Mouse (Mus musculus): ENCODE results near the gene Pcca. TPM values are rescaled to one million over a fixed set of nuclear protein-coding genes. Genes with fewer than 3 reads are reported as not detected.
A peak's percentile ranks its signal among the peaks of the same experiment; 100 is the strongest.
"Not testable (repeated sequence)": the region's sequence is repeated elsewhere in the genome, so short reads cannot be mapped to it uniquely, and the experiment has no call there.

The Pcca gene
- polyA plus RNA-seq, 1 experiment from 2014 or later: 26.4 TPM

DNA sequence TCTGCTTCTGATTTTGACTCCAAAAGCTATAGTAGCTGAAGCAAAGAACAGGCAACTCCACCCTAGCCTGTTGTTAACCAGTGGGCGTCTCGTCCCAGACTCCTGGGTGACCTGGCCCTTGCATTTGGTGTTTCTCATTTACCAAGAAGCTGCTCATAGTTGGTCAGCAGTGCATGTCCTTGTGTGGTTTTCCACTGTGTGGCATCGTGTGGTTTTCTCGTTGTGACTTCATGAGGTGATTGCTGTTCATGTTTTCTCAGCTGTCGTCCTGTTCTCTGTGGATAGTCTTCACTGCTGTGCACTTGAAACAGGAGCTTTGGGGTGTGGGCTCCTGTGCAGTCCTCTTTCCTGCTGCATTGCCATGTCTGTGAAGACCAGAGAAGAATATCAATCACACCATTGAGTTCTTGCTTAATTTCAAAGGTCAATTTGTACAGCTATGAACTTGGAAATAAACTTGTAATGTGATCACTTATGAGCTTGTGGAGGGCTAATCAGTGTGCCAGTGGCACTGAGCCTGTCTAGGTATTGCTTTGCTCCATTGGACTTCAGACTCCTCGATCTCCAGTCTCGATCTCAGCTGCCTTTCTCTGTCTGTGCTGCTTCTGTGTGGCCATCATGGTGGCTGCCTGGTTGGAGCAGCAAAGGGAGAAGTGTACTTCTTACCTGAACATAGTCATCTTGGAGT lies 40.1 kb downstream of the Pcca start:
- WGBS: 84% methylated on average over 7 of the region's 7 CpGs
- H3K9ac ChIP-seq: no peak overlapping the region
- H3K27ac ChIP-seq: no peak overlapping the region
- no peak for ATAC-seq (replicated peaks; ENCODE audit: insufficient number of reproducible peaks, insufficient read depth, low FRiP score, low read depth)
- no peak overlapping the region for H3K4me3 ChIP-seq
- H3K36me3 ChIP-seq: no peaks in the 10 kb centered on the region; the same call in 1 of the 2 replicates
- no peak overlapping the region for H3K4me2 ChIP-seq
- no peaks in the 10 kb centered on the region for H3K27me3 ChIP-seq
- H3K4me1 ChIP-seq (replicated peaks): no peaks in the 10 kb centered on the region
- H3K9me3 ChIP-seq (replicated peaks): no peaks in the 10 kb centered on the region

DNA sequence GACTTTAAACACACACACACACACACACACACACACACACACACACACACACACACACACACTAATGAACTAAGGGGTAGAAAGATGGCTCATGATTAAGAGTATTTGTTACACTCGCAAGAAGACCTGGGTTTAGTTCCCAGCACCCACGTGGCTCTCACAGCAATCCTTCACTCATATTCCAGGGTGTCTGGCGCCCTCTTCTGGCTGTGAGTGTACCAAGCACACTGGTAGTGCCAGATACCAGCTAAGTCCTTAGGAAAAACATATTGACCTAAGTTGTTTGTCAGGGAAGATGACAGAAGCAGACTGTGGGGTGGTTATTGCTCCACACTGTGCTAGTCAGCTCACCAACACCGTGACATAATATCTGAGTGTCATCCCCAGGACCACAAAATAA lies 43.7 kb downstream of the Pcca start:
- H3K4me2 ChIP-seq: no peak overlapping the region
- no peaks in the 10 kb centered on the region; the same call in 1 of the 2 replicates for H3K36me3 ChIP-seq
- 83% methylated on average over 4 of the region's 4 CpGs for WGBS
- no peak overlapping the region for H3K9ac ChIP-seq
- H3K4me1 ChIP-seq (replicated peaks): no peaks in the 10 kb centered on the region
- H3K9me3 ChIP-seq (replicated peaks): no peaks in the 10 kb centered on the region
- H3K27me3 ChIP-seq: no peaks in the 10 kb centered on the region
- no peak overlapping the region for H3K27ac ChIP-seq
- no peak for ATAC-seq (replicated peaks; ENCODE audit: insufficient number of reproducible peaks, insufficient read depth, low FRiP score, low read depth)
- H3K4me3 ChIP-seq: no peak overlapping the region

DNA sequence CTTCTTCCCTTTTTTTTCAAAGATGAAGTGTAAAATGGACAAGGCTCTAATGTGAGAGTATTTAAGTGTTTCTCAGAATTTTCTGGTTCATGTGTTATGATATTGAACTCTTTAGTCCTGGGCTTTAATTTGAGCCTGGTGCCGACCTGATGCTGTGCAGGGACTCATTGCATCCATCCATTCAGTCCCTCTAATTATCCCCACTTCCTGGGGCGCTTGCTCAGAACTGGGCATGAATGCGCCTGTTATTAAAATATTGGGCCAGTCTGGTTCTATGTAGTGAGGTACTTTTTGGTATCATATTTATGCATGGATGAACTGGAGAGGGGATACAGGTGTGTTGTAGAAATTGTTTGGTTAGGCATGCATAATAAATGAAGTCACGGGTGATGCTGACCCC lies 47.9 kb downstream of the Pcca start:
- 87% methylated on average over 4 of the region's 4 CpGs for WGBS
- no peak overlapping the region for H3K4me2 ChIP-seq
- H3K9ac ChIP-seq: no peak overlapping the region
- H3K9me3 ChIP-seq (replicated peaks): no peaks in the 10 kb centered on the region
- H3K4me3 ChIP-seq: no peak overlapping the region
- no peak for ATAC-seq (replicated peaks; ENCODE audit: insufficient number of reproducible peaks, insufficient read depth, low FRiP score, low read depth)
- H3K27me3 ChIP-seq: no peaks in the 10 kb centered on the region
- no peaks in the 10 kb centered on the region; the same call in 1 of the 2 replicates for H3K36me3 ChIP-seq
- no peak overlapping the region for H3K27ac ChIP-seq
- no peaks in the 10 kb centered on the region for H3K4me1 ChIP-seq (replicated peaks)

GRCm38 (mm10) chr14:122582491-122583077 lies 48.5 kb downstream of the Pcca start:
- no peaks in the 10 kb centered on the region; the same call in 1 of the 2 replicates for H3K36me3 ChIP-seq
- no peaks in the 10 kb centered on the region for H3K9me3 ChIP-seq (replicated peaks)
- 78% methylated on average over 7 of the region's 7 CpGs for WGBS
- no peak overlapping the region for H3K4me3 ChIP-seq
- no peak overlapping the region for H3K9ac ChIP-seq
- no peaks in the 10 kb centered on the region for H3K27me3 ChIP-seq
- ATAC-seq (replicated peaks; ENCODE audit: insufficient number of reproducible peaks, insufficient read depth, low FRiP score, low read depth): no peak
- H3K27ac ChIP-seq: no peak overlapping the region
- no peak overlapping the region for H3K4me2 ChIP-seq
- no peaks in the 10 kb centered on the region for H3K4me1 ChIP-seq (replicated peaks)

GRCm38 (mm10) chr14:122584087-122584486 lies 50.0 kb downstream of the Pcca start:
- not testable (repeated sequence) for H3K4me3 ChIP-seq; ATAC-seq (replicated peaks; ENCODE audit: insufficient number of reproducible peaks, insufficient read depth, low FRiP score, low read depth); H3K36me3 ChIP-seq; H3K27me3 ChIP-seq; H3K9me3 ChIP-seq (replicated peaks); H3K4me2 ChIP-seq; H3K27ac ChIP-seq; H3K9ac ChIP-seq; H3K4me1 ChIP-seq (replicated peaks)
- 80% methylated on average over 2 of the region's 2 CpGs for WGBS

GRCm38 (mm10) chr14:122586942-122587341 lies 52.8 kb downstream of the Pcca start:
- Histone ChIP-seq H3K27me3 (no peaks in the 10 kb centered on the region), H3K27ac (no peak overlapping the region), H3K4me2 (no peak overlapping the region), H3K4me3 (no peak overlapping the region), H3K9ac (no peak overlapping the region), H3K36me3 (no peaks in the 10 kb centered on the region), H3K9me3 (replicated peaks) (no peaks in the 10 kb centered on the region), H3K4me1 (replicated peaks) (no peaks in the 10 kb centered on the region)
- peak; percentile 69; the same call in 1 of the 2 replicates for ATAC-seq (replicated peaks; ENCODE audit: insufficient number of reproducible peaks, insufficient read depth, low FRiP score, low read depth)
- 59% methylated on average over 4 of the region's 4 CpGs for WGBS

DNA sequence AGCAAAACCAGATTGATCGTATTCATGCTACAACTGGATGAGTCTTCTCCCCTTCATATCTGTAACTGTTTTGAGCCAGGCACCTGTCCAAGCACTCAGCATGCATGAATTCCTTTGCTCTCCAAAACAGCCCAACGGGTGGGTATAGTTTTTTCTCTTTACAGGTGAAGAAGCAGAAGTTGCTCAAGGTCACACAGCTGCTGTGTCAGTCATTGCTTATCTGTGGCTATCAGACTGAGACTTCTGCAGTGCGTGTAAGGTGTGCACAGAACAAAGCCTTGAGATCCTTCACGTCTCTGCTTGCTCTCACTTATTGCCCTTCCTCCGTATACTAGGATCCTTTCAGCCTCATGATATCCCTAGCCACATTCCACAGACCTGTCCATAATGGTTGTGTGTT lies 63.4 kb downstream of the Pcca start:
- 66% methylated on average over 5 of the region's 5 CpGs for WGBS
- H3K4me3 ChIP-seq: no peak overlapping the region
- no peaks in the 10 kb centered on the region for H3K36me3 ChIP-seq
- no peaks in the 10 kb centered on the region for H3K27me3 ChIP-seq
- H3K9me3 ChIP-seq (replicated peaks): no peaks in the 10 kb centered on the region
- H3K4me2 ChIP-seq: no peak overlapping the region
- ATAC-seq (replicated peaks; ENCODE audit: insufficient number of reproducible peaks, insufficient read depth, low FRiP score, low read depth): no peak
- no peak overlapping the region for H3K27ac ChIP-seq
- H3K9ac ChIP-seq: no peak overlapping the region
- H3K4me1 ChIP-seq (replicated peaks): no peaks in the 10 kb centered on the region

GRCm38 (mm10) chr14:122598802-122599201 lies 64.7 kb downstream of the Pcca start:
- H3K36me3 ChIP-seq: no peaks in the 10 kb centered on the region
- H3K4me1 ChIP-seq (replicated peaks): no peaks in the 10 kb centered on the region
- no peak overlapping the region for H3K9ac ChIP-seq
- no peak overlapping the region for H3K4me3 ChIP-seq
- no peaks in the 10 kb centered on the region for H3K9me3 ChIP-seq (replicated peaks)
- ATAC-seq (replicated peaks; ENCODE audit: insufficient number of reproducible peaks, insufficient read depth, low FRiP score, low read depth): no peak
- H3K27me3 ChIP-seq: no peaks in the 10 kb centered on the region
- 75% methylated on average over 2 of the region's 2 CpGs for WGBS
- H3K27ac ChIP-seq: no peak overlapping the region
- H3K4me2 ChIP-seq: no peak overlapping the region

DNA sequence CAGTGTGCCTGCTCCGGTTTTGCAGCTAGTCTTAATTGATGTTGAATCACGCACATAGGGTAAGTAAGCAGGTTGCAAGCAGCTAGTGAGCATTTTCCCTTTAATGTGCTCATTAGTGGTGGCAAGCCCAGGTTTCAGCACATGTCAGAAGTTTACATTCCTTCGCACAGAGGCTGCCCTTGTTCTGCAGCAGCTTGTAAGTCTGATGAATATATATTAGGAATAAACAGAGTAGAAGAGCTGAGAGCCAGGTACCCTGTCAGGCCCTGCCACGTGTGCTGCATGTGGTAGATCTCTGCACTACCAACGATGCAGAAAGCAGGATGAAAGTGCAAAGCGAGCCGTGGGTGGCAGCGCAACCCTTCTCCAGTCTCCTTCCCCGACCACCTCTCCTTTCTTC lies 65.7 kb downstream of the Pcca start:
- Histone ChIP-seq H3K36me3 (no peaks in the 10 kb centered on the region), H3K27ac (no peak overlapping the region), H3K9ac (no peak overlapping the region), H3K4me1 (replicated peaks) (no peaks in the 10 kb centered on the region), H3K27me3 (no peaks in the 10 kb centered on the region), H3K9me3 (replicated peaks) (no peaks in the 10 kb centered on the region), H3K4me3 (no peak overlapping the region), H3K4me2 (no peak overlapping the region)
- ATAC-seq (replicated peaks; ENCODE audit: insufficient number of reproducible peaks, insufficient read depth, low FRiP score, low read depth): no peak
- WGBS: 75% methylated on average over 9 of the region's 9 CpGs

DNA sequence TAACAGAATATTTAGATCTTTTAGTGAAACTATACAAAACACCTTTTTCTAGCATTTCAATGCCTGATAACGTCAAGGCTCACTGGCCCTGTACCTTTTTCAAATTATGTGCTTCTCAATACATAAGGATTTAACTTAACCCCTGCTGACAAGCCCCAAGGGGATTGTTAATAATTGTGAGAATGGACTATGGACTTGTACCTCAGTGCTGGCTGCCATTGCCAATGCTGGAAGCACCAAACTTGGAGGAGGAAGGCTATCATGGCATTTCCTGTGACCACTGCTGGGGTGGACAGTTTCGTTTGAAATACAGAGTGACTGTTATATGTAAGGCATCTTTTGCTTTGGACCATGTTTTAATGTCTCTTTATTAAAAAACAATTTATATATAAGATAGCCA lies 68.6 kb downstream of the Pcca start:
- Histone ChIP-seq H3K27ac (no peak overlapping the region), H3K4me2 (no peak overlapping the region), H3K4me1 (replicated peaks) (no peaks in the 10 kb centered on the region), H3K27me3 (no peaks in the 10 kb centered on the region), H3K36me3 (no peaks in the 10 kb centered on the region), H3K4me3 (no peak overlapping the region), H3K9me3 (replicated peaks) (no peaks in the 10 kb centered on the region), H3K9ac (no peak overlapping the region)
- ATAC-seq (replicated peaks; ENCODE audit: insufficient number of reproducible peaks, insufficient read depth, low FRiP score, low read depth): no peak
- WGBS: 84% methylated on average over 2 of the region's 2 CpGs

DNA sequence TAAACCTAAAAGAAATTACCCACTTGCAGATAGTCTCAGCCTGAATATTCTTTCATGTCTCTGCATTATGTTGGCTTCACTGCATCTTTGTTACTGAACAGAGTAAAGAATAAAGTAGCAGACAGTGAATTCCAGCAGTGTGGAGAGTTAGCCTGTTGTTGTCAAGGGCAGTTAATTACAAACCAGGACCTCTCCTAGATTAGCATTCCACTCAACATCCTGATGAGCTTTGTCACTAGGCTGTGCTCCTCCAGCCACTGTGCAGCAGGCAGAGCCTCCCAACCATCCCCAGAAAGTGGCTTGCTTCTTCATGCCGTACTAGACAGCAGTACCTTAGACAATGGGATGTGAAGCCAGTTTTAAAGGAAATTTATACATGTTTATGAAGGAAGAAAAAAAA lies 72.4 kb downstream of the Pcca start:
- Histone ChIP-seq H3K4me2 (no peak overlapping the region), H3K27me3 (no peaks in the 10 kb centered on the region), H3K27ac (no peak overlapping the region), H3K4me1 (replicated peaks) (no peaks in the 10 kb centered on the region), H3K9ac (no peak overlapping the region), H3K36me3 (no peaks in the 10 kb centered on the region), H3K4me3 (no peak overlapping the region), H3K9me3 (replicated peaks) (no peaks in the 10 kb centered on the region)
- WGBS: 91% methylated on average over 1 of the region's 1 CpGs
- ATAC-seq (replicated peaks; ENCODE audit: insufficient number of reproducible peaks, insufficient read depth, low FRiP score, low read depth): no peak

- Histone ChIP-seq H3K4me3 (no peak overlapping the region), H3K27me3 (no peaks in the 10 kb centered on the region), H3K9ac (no peak overlapping the region), H3K4me2 (no peak overlapping the region), H3K4me1 (replicated peaks) (no peaks in the 10 kb centered on the region), H3K27ac (no peak overlapping the region), H3K9me3 (replicated peaks) (no peaks in the 10 kb centered on the region), H3K36me3 (no peaks in the 10 kb centered on the region)
- 72% methylated on average over 4 of the region's 4 CpGs for WGBS
- no peak for ATAC-seq (replicated peaks; ENCODE audit: insufficient number of reproducible peaks, insufficient read depth, low FRiP score, low read depth)
These were observed 73.3 kb downstream of the Pcca start for GRCm38 (mm10) chr14:122607456-122607855.

Data from heart, embryonic 15.5 days (tissue).